Mouse (Mus musculus): ENCODE data around the gene Rab6b. TPM values are rescaled to one million over a fixed set of nuclear protein-coding genes. Genes with fewer than 3 reads are reported as not detected.
A peak's percentile ranks its signal among the peaks of the same experiment; 100 is the strongest.

The Rab6b gene
- polyA plus RNA-seq, 1 experiment from 2014 or later: 95.2 TPM

- WGBS: under 1% methylated on average over 34 of the region's 35 CpGs
- Histone ChIP-seq H3K4me3 (ENCODE audit: low read depth, low read length) (peak overlapping the region; percentile 68), H3K4me1 (ENCODE audit: control insufficient read depth, insufficient read depth, low read length) (peaks cover 28% of the 10 kb centered on the region), H3K4me2 (ENCODE audit: low read depth, low read length) (peak overlapping the region; percentile 92), H3K36me3 (ENCODE audit: control insufficient read depth, insufficient read depth, low read length) (no peaks in the 10 kb centered on the region), H3K9ac (replicated peaks; ENCODE audit: low read depth, low read length) (peak overlapping the region; percentile 90), H3K27ac (ENCODE audit: low read depth, low read length) (peak overlapping the region; percentile 93), H3K27me3 (ENCODE audit: control insufficient read depth, insufficient read depth, low read length) (no peaks in the 10 kb centered on the region), H3K9me3 (ENCODE audit: control insufficient read depth, low read length) (no peaks in the 10 kb centered on the region)
- ATAC-seq (ENCODE audit: low read depth): peak; percentile 44
Measured at GRCm38 (mm10) chr9:103112471-103113271, 1.1 kb downstream of the Rab6b start.

GRCm38 (mm10) chr9:103113351-103113750 lies 1.8 kb downstream of the Rab6b start:
- 29% methylated on average over 10 of the region's 11 CpGs for WGBS
- Histone ChIP-seq H3K27ac (ENCODE audit: low read depth, low read length) (peak overlapping the region; percentile 93; the same call in 1 of the 2 replicates), H3K27me3 (ENCODE audit: control insufficient read depth, insufficient read depth, low read length) (no peaks in the 10 kb centered on the region), H3K36me3 (ENCODE audit: control insufficient read depth, insufficient read depth, low read length) (no peaks in the 10 kb centered on the region), H3K4me3 (ENCODE audit: low read depth, low read length) (peak overlapping the region; percentile 68), H3K9me3 (ENCODE audit: control insufficient read depth, low read length) (no peaks in the 10 kb centered on the region), H3K9ac (replicated peaks; ENCODE audit: low read depth, low read length) (peak overlapping the region; percentile 90), H3K4me2 (ENCODE audit: low read depth, low read length) (peak overlapping the region; percentile 92), H3K4me1 (ENCODE audit: control insufficient read depth, insufficient read depth, low read length) (peaks cover 28% of the 10 kb centered on the region)
- no peak; the same call in 1 of the 2 replicates for ATAC-seq (ENCODE audit: low read depth)

- Histone ChIP-seq H3K9me3 (ENCODE audit: control insufficient read depth, low read length) (no peaks in the 10 kb centered on the region), H3K9ac (replicated peaks; ENCODE audit: low read depth, low read length) (no peak overlapping the region), H3K4me3 (ENCODE audit: low read depth, low read length) (peak overlapping the region; percentile 68), H3K4me2 (ENCODE audit: low read depth, low read length) (peak overlapping the region; percentile 92), H3K27me3 (ENCODE audit: control insufficient read depth, insufficient read depth, low read length) (no peaks in the 10 kb centered on the region), H3K36me3 (ENCODE audit: control insufficient read depth, insufficient read depth, low read length) (no peaks in the 10 kb centered on the region), H3K27ac (ENCODE audit: low read depth, low read length) (no peak overlapping the region), H3K4me1 (ENCODE audit: control insufficient read depth, insufficient read depth, low read length) (peaks cover 25% of the 10 kb centered on the region)
- 65% methylated on average over 8 of the region's 8 CpGs for WGBS
- ATAC-seq (ENCODE audit: low read depth): no peak
Measured at GRCm38 (mm10) chr9:103114326-103114725, 2.7 kb downstream of the Rab6b start.

- ATAC-seq (ENCODE audit: low read depth): no peak
- H3K9ac ChIP-seq (replicated peaks; ENCODE audit: low read depth, low read length): no peak overlapping the region
Measured at GRCm38 (mm10) chr9:103114901-103115300, 3.3 kb downstream of the Rab6b start.

GRCm38 (mm10) chr9:103116941-103117340 lies 5.4 kb downstream of the Rab6b start:
- Histone ChIP-seq H3K4me3 (ENCODE audit: low read depth, low read length) (no peak overlapping the region), H3K9me3 (ENCODE audit: control insufficient read depth, low read length) (no peaks in the 10 kb centered on the region), H3K27ac (ENCODE audit: low read depth, low read length) (no peak overlapping the region), H3K27me3 (ENCODE audit: control insufficient read depth, insufficient read depth, low read length) (no peaks in the 10 kb centered on the region), H3K9ac (replicated peaks; ENCODE audit: low read depth, low read length) (no peak overlapping the region), H3K36me3 (ENCODE audit: control insufficient read depth, insufficient read depth, low read length) (no peaks in the 10 kb centered on the region), H3K4me2 (ENCODE audit: low read depth, low read length) (no peak overlapping the region), H3K4me1 (ENCODE audit: control insufficient read depth, insufficient read depth, low read length) (peaks cover 15% of the 10 kb centered on the region)
- WGBS: 87% methylated on average over 4 of the region's 4 CpGs
- no peak for ATAC-seq (ENCODE audit: low read depth)

More at GRCm38 (mm10) chr9:103114901-103115300, 3.3 kb downstream of the Rab6b start:
- H3K4me2 ChIP-seq (ENCODE audit: low read depth, low read length): peak overlapping the region; percentile 92; the same call in 1 of the 2 replicates
- H3K27ac ChIP-seq (ENCODE audit: low read depth, low read length): no peak overlapping the region
- peaks cover 23% of the 10 kb centered on the region for H3K4me1 ChIP-seq (ENCODE audit: control insufficient read depth, insufficient read depth, low read length)
- H3K4me3 ChIP-seq (ENCODE audit: low read depth, low read length): no peak overlapping the region
- WGBS: 90% methylated on average over 13 of the region's 13 CpGs
- H3K27me3 ChIP-seq (ENCODE audit: control insufficient read depth, insufficient read depth, low read length): no peaks in the 10 kb centered on the region
- no peaks in the 10 kb centered on the region for H3K9me3 ChIP-seq (ENCODE audit: control insufficient read depth, low read length)
- H3K36me3 ChIP-seq (ENCODE audit: control insufficient read depth, insufficient read depth, low read length): no peaks in the 10 kb centered on the region

- H3K4me3 ChIP-seq (ENCODE audit: low read depth, low read length): no peak overlapping the region
- H3K9ac ChIP-seq (replicated peaks; ENCODE audit: low read depth, low read length): no peak overlapping the region
- WGBS: 20% methylated on average over 5 of the region's 5 CpGs
- H3K9me3 ChIP-seq (ENCODE audit: control insufficient read depth, low read length): no peaks in the 10 kb centered on the region
- peaks cover 15% of the 10 kb centered on the region for H3K4me1 ChIP-seq (ENCODE audit: control insufficient read depth, insufficient read depth, low read length)
- no peaks in the 10 kb centered on the region for H3K27me3 ChIP-seq (ENCODE audit: control insufficient read depth, insufficient read depth, low read length)
- H3K4me2 ChIP-seq (ENCODE audit: low read depth, low read length): no peak overlapping the region
- no peak for ATAC-seq (ENCODE audit: low read depth)
- H3K36me3 ChIP-seq (ENCODE audit: control insufficient read depth, insufficient read depth, low read length): no peaks in the 10 kb centered on the region
- no peak overlapping the region for H3K27ac ChIP-seq (ENCODE audit: low read depth, low read length)
Measured at GRCm38 (mm10) chr9:103117495-103117894, 5.9 kb downstream of the Rab6b start.

- H3K27me3 ChIP-seq (ENCODE audit: control insufficient read depth, insufficient read depth, low read length): no peaks in the 10 kb centered on the region
- no peak overlapping the region for H3K4me3 ChIP-seq (ENCODE audit: low read depth, low read length)
- H3K36me3 ChIP-seq (ENCODE audit: control insufficient read depth, insufficient read depth, low read length): no peaks in the 10 kb centered on the region
- no peak overlapping the region for H3K27ac ChIP-seq (ENCODE audit: low read depth, low read length)
- WGBS: 78% methylated on average over 8 of the region's 8 CpGs
- H3K4me2 ChIP-seq (ENCODE audit: low read depth, low read length): no peak overlapping the region
- H3K4me1 ChIP-seq (ENCODE audit: control insufficient read depth, insufficient read depth, low read length): peaks cover 15% of the 10 kb centered on the region
- H3K9me3 ChIP-seq (ENCODE audit: control insufficient read depth, low read length): no peaks in the 10 kb centered on the region
- no peak for ATAC-seq (ENCODE audit: low read depth)
- no peak overlapping the region for H3K9ac ChIP-seq (replicated peaks; ENCODE audit: low read depth, low read length)
Measured at GRCm38 (mm10) chr9:103117951-103118350, 6.4 kb downstream of the Rab6b start.

- Histone ChIP-seq H3K4me1 (ENCODE audit: control insufficient read depth, insufficient read depth, low read length) (peaks cover 10% of the 10 kb centered on the region), H3K36me3 (ENCODE audit: control insufficient read depth, insufficient read depth, low read length) (no peaks in the 10 kb centered on the region), H3K9me3 (ENCODE audit: control insufficient read depth, low read length) (no peaks in the 10 kb centered on the region), H3K4me2 (ENCODE audit: low read depth, low read length) (no peak overlapping the region), H3K27ac (ENCODE audit: low read depth, low read length) (peak overlapping the region; percentile 7; the same call in 1 of the 2 replicates), H3K27me3 (ENCODE audit: control insufficient read depth, insufficient read depth, low read length) (no peaks in the 10 kb centered on the region), H3K4me3 (ENCODE audit: low read depth, low read length) (no peak overlapping the region), H3K9ac (replicated peaks; ENCODE audit: low read depth, low read length) (no peak overlapping the region)
- WGBS: 88% methylated on average over 5 of the region's 5 CpGs
- ATAC-seq (ENCODE audit: low read depth): no peak
Measured at GRCm38 (mm10) chr9:103118651-103119275, 7.2 kb downstream of the Rab6b start.

GRCm38 (mm10) chr9:103119781-103120180 lies 8.2 kb downstream of the Rab6b start:
- 79% methylated on average over 9 of the region's 9 CpGs for WGBS
- ATAC-seq (ENCODE audit: low read depth): peak; percentile 20; the same call in 1 of the 2 replicates
- Histone ChIP-seq H3K4me3 (ENCODE audit: low read depth, low read length) (no peak overlapping the region), H3K4me2 (ENCODE audit: low read depth, low read length) (no peak overlapping the region), H3K9ac (replicated peaks; ENCODE audit: low read depth, low read length) (no peak overlapping the region), H3K36me3 (ENCODE audit: control insufficient read depth, insufficient read depth, low read length) (no peaks in the 10 kb centered on the region), H3K27me3 (ENCODE audit: control insufficient read depth, insufficient read depth, low read length) (no peaks in the 10 kb centered on the region), H3K9me3 (ENCODE audit: control insufficient read depth, low read length) (no peaks in the 10 kb centered on the region), H3K27ac (ENCODE audit: low read depth, low read length) (peak overlapping the region; percentile 22; the same call in 1 of the 2 replicates), H3K4me1 (ENCODE audit: control insufficient read depth, insufficient read depth, low read length) (no peaks in the 10 kb centered on the region; the same call in 1 of the 2 replicates)
